Mouse (Mus musculus) gonadal fat pad, adult 2 months (tissue): ENCODE data around the gene Unc5b. TPM values are rescaled to one million over a fixed set of nuclear protein-coding genes. Genes with fewer than 3 reads are reported as not detected.

ENCODE experiments used
- DNase-seq: peaks from one replicate; pipeline ENCODE4 v3.0.0-alpha.2; 2012; ENCODE audit warnings: low read depth
- polyA plus RNA-seq: library from polyadenylated mRNA; depleted of rRNA; stranded (reverse); fragments of >200 nt; gene quantifications from 2 replicates; pipeline ENCODE4 v1.2.3, GENCODE M21; 2012

Gene Unc5b
- polyA plus RNA-seq, 1 experiment, result 11.9 TPM

- no peak for DNase-seq
Observed at GRCm38 (mm10) chr10:60821311-60821710, 10.1 kb downstream of the Unc5b start.

DNA sequence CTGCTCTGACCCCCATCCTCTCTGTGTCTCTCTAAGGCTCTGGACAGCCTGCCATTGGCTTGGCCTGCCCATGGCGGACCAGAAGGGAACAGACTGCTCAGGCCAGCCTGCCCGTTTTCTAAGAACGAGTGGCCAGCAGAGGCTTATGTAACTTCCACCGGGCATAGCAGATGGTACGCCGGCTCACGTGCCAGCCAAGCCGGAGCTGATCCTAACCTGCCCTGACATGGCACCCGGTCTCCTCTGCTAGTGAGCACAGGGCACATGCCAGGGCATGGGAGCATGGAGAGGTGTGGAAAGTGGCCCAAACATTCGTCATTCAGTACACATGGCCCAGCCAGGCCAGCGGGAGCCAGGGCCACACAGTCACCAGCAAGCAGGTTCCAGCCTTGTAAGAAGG is 10.8 kb downstream of the Unc5b start:
- no peak for DNase-seq

DNA sequence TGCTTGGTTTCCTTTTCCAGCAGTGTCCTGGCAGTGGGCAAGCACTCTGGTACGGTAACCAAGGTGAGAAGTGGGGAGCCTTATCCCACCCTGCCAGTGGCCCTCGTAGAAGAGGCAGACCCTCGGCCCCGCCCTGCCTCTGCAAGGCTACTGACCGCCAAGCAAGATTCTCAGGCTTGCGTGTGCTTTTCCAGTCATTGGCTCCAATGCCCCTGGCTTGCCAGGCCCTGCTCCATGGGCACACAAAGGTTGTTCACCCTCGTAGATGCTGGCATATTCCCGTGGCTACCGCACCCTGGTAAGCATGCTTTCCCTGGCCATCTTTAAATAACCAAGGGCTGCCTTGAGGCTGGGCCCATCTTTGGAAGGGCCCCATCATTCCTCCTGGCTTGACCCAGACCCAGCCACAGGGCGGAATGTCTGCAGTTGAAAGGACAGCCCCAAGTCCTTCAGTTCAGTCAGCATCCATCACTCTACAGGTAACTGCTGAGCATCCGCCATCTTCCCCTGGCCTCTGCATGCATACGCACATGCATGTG is 11.7 kb downstream of the Unc5b start:
- DNase-seq, result no peak

GRCm38 (mm10) chr10:60819179-60819578 is 12.2 kb downstream of the Unc5b start:
- DNase-seq, result no peak

DNA sequence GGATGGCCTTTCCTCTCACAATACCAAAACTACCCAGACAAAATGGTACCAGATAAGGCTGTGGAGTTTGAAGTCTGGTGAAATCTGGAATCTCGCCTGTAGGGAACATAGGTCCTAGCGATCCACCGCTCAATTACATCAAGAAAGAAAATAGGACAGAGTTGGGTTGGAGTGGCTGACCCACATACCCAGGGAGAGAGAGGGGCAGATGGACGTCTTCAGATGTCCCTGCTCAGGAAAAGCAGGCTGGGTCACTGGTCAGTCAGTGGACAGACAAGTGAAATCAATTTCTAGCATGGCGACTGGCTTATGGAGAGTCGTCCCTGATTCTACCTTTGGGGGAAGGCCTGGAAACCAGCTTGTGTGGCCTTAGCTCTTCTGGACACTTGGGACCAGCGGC is 12.7 kb downstream of the Unc5b start:
- no peak for DNase-seq

GRCm38 (mm10) chr10:60817868-60818267 is 13.5 kb downstream of the Unc5b start:
- no peak for DNase-seq

DNA sequence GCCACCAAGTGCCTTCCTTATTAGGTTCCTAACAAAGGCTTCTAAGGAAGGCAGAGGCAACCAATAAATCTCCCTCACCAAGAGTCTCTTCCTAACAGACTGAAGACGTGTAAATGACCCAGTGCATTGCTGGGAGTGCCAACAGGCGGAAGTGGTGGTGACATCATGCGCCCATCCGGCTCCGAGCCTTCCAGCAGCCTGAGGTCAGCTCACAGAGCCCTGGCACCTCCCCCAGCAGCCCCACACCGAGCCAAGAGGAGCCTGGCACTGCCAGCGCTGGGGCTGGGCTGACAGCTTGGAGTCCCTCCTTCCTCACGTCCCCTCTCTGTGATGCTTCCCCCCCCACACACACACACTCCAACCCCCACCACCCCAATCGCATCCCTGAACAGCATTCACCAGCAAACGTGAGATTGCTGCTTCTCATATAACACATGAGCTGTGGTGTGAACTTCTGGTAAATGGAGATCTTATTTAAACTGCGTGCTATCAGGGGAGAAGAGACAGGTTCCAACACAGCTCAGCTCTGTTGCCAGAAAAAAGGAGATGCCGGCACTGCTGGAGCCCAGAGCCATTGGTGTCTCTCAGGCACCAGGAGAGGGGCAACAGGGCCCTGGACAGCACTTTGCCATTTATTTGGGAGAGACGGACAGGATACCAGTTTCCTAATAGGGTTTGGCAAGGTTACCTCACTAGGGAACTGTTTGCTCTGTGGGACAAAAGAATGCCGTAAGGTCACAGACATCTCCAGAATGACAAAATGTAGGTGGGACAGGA is 14.3 kb downstream of the Unc5b start:
- no peak for DNase-seq

DNA sequence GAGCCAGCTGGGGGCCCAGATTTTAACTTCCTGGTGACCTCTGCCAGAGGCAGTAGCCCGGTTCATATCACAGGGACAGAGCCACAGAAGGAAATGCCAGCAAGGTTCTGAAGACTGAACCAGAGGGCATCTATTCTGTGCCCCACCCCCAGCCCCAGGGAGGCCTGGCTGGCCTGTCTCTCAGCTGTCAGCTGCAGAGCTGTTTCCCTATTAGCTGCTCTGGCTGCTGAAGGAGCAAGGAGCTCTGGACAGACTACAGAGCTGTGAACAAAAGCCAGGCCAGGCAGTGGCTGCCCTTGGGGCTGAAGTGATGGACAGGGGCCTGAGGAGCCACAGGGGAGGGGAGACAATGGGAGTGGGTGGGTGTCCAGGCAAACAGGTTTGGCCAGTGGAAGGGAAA is 15.5 kb downstream of the Unc5b start:
- DNase-seq, result no peak

DNA sequence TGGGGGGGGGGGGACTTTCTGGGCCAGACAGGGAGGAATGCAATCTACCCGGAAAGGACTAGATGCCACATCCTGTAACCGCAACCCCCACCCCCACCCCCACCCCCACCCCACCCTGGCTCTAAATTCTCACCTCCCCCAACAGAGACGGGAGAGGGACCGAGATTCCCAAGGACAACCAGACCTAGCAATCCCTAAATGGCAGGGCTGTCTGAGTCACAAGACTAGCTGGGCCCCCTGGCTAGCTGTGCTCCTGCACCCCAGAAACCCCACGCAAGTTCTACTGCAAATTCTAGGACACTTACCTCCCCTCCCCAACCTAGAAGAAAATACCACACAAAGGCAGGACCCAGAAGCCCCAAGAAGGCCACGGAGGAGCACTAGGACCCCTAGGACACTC is 16.3 kb downstream of the Unc5b start:
- DNase-seq, result no peak

DNA sequence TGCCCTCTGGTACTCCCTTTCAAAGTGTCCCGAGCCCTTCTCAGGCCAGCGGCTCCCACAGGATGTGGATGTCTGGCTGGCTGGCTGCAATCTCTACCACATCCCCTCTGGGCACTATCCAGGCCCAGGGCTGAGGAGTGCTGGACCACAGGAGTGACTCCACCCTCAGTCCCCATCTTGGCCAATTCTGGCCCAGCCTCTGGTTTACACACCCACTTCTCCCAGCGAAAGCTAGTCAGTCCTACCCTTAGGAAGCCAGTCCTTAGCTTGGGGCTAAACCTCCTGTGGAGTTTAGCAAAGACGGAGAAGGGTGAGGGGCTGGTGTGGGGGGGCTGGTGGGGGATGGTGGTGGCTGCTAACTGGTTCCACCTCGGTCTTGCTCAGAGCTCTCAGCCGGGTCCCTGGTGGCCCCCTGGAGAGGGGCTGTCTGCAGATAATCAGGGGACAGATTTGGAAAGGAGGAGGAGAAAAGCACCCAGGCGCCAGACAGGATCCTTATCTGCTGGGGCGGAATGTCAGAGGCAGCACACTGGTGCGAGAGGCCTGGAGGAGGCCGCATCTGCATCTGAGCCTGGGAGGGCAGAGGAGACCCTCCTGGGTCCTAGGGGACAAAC is 16.8 kb downstream of the Unc5b start:
- no peak for DNase-seq

DNA sequence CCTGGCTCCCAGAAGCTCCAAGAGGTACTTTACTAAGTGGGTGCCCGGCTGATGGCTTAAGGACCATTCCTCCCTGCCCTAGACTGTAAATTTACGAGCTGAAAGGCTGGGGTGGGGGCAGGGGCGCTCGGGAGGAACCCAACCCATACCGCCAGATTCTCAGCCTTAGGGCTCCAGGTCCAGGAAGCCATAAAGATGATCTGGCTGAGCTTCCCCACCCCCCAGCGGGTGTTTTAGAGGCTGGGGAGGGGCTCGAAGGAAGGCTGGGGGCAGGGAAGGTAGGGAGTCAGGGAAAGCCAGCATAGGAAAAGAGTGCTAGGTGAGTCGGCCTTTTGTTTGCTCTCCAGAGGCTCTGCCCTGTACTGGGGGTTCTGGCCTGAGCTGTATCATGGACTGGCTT is 17.8 kb downstream of the Unc5b start:
- no peak for DNase-seq

GRCm38 (mm10) chr10:60811792-60812525 is 19.4 kb downstream of the Unc5b start:
- DNase-seq, result no peak

DNA sequence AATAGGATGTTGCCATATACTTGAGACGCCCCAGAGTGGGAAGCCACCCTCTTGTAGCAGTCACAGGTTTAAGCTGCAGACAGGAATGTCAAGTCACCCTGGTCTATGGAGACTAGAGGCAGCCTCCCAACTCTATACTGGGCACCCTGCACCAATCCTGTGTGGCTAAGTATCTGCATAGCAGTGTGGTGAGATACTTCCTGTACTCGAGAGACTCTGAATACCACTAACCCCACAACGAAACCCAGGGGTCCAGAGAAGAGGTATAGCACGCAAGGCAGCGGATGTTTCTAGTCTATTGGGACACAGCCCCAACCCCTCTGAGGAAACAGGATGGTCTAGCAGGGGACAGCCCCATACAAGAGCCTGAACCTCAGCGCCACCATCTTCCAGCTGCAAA is 22.9 kb downstream of the Unc5b start:
- DNase-seq, result no peak

- no peak for DNase-seq
Observed at GRCm38 (mm10) chr10:60807531-60808185, 23.7 kb downstream of the Unc5b start.

DNA sequence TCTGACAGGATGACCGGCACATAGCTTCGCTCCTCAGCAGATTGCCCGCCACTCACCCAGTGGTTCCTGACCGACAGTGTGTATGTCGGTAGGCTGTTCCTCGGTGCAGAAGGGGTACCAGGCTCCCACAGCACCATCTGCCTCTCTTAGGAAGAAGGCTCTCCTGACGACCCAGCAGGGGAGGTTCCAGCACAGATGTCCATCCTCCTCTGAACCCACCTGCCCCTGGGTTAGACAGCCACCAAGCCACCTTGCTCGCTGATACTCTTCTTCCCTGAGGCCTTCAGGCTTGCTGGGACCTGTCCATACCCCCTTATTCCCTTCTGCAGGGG is 25.2 kb downstream of the Unc5b start:
- DNase-seq, result no peak

GRCm38 (mm10) chr10:60805436-60806206 is 25.8 kb downstream of the Unc5b start:
- no peak for DNase-seq

- no peak for DNase-seq
Observed at GRCm38 (mm10) chr10:60804865-60805264, 26.5 kb downstream of the Unc5b start.

DNA sequence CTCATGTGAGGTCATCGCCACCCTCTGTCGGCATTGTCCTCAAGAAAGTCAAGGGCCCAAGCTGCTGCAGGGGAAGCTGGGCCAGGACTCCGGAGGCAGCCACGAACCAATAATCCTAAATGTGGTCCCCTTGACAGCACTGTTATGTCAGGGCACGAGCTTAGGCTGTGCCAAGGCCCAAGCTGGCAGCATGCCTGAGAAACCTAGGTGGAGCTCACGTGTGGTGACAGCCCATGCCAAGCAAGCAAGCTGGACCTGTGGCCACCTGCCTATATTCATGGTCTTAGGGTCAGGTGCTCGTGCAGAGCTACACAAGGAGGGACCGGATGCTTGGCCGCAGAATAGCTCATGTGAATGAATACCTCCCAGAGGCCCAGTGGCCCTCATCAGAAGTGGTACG is 27.4 kb downstream of the Unc5b start:
- no peak for DNase-seq

DNA sequence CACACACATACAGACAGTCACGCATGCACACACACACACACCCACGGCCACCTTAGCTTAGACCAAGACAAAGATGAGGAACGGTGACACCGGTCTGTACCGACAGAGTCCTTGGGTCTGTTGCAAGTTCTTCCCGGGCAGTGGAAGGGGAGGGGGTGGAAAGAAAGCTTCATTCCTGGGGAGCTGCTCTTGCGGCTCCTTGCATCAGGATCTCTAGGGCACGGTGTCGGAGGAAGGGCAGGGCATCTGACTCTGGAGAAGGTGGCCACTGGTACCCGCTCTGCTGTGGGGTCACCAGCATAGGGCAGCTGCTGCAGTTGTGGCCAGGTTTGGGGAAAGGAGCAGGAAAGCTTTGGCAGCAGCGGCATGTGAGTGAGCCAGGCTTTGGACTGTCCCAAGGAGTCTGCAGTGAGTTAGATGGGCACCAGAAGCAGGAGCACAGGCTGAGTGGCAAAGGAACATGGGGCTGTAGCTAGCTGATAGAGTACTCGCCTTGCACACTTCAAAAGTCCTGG is 29.4 kb downstream of the Unc5b start:
- DNase-seq, result no peak

DNA sequence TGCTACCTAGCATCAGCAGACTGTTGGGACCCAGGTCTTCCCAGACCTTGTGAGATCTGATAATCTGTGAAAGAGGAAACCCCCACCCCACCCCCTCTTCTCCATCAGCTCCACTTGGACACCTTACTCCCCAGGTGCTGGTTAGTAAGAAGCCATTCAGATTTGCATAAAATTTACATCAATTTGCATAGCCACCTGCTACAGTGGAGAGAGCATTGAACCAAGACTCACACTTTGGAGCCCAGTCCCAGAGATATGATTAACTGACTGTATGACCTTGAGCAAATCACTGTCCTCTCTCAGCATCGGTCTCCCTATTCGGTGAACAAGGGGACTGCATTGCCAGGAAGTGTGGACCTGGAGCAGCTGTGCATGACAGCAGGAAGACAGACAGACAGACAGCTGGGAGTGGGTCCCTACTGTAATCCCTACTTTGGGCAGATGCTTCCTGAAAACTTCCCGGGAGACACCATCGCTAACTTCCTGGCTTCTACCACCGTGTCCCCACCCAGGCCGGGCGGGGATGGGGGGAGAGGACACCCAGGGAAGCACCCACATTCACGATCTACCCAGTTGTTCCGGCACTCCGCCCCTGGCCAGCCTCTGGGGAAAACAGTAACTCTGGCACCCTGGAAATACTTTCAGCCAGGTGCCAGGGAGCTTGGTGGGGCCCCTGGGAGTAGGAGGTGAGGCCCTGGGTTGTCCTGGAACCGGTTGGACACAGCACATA is 30.0 kb downstream of the Unc5b start:
- DNase-seq, result no peak
